Mouse (Mus musculus): ENCODE results near the gene Kif12. TPM values are rescaled to one million over a fixed set of nuclear protein-coding genes. Genes with fewer than 3 reads are reported as not detected.

The Kif12 gene
- total RNA-seq, 1 experiment from 2014 or later: not detected

GRCm38 (mm10) chr4:63165636-63166035, 6.3 kb downstream of the Kif12 start:
- ATAC-seq (replicated peaks; ENCODE audit: low read depth, poor library complexity, severe bottlenecking): no peak

GRCm38 (mm10) chr4:63158961-63159592, 12.9 kb downstream of the Kif12 start:
- ATAC-seq (replicated peaks; ENCODE audit: low read depth, poor library complexity, severe bottlenecking): peak; percentile 96

GRCm38 (mm10) chr4:63158192-63158591, 13.7 kb downstream of the Kif12 start:
- no peak for ATAC-seq (replicated peaks; ENCODE audit: low read depth, poor library complexity, severe bottlenecking)

GRCm38 (mm10) chr4:63156726-63157634, 15.0 kb downstream of the Kif12 start:
- no peak for ATAC-seq (replicated peaks; ENCODE audit: low read depth, poor library complexity, severe bottlenecking)

GRCm38 (mm10) chr4:63155596-63155995, 16.3 kb downstream of the Kif12 start:
- ATAC-seq (replicated peaks; ENCODE audit: low read depth, poor library complexity, severe bottlenecking): no peak

GRCm38 (mm10) chr4:63154699-63155098, 17.2 kb downstream of the Kif12 start, which contains the start of gene Ambp:
Gene Ambp (minus strand): TSS chr4:63154799.
- ATAC-seq (replicated peaks; ENCODE audit: low read depth, poor library complexity, severe bottlenecking): no peak

- ATAC-seq (replicated peaks; ENCODE audit: low read depth, poor library complexity, severe bottlenecking): no peak
These were observed 17.9 kb downstream of the Kif12 start for GRCm38 (mm10) chr4:63154028-63154427.

- ATAC-seq (replicated peaks; ENCODE audit: low read depth, poor library complexity, severe bottlenecking): peak; percentile 90
These were observed 20.8 kb downstream of the Kif12 start for GRCm38 (mm10) chr4:63151127-63151526.

- ATAC-seq (replicated peaks; ENCODE audit: low read depth, poor library complexity, severe bottlenecking): no peak
These were observed 24.7 kb downstream of the Kif12 start for GRCm38 (mm10) chr4:63147268-63147667.

- no peak for ATAC-seq (replicated peaks; ENCODE audit: low read depth, poor library complexity, severe bottlenecking)
These were observed 41.9 kb downstream of the Kif12 start for GRCm38 (mm10) chr4:63129891-63130624.

GRCm38 (mm10) chr4:63124861-63125466, 47.0 kb downstream of the Kif12 start:
- ATAC-seq (replicated peaks; ENCODE audit: low read depth, poor library complexity, severe bottlenecking): no peak

- ATAC-seq (replicated peaks; ENCODE audit: low read depth, poor library complexity, severe bottlenecking): peak; percentile 85
These were observed 53.1 kb downstream of the Kif12 start for GRCm38 (mm10) chr4:63118639-63119437.

Other genes starting within 250 kb of the Kif12 start
- gene Zfp618, start 206.6 kb downstream of the Kif12 start, total RNA-seq (2017): 0.32 and 1.2 TPM in 2 replicates
- gene Ambp, start 17.3 kb downstream of the Kif12 start, total RNA-seq (2017): not detected in 2 replicates
- 0.23 TPM in 1 of 2 replicates, not detected in the other for gene Col27a1, start 41.9 kb upstream of the Kif12 start, total RNA-seq (2017)
- 2.6 TPM in 1 of 2 replicates, not detected in the other for gene Orm1, start 172.4 kb upstream of the Kif12 start, total RNA-seq (2017)
- gene Orm3, start 184.0 kb upstream of the Kif12 start, total RNA-seq (2017): not detected in 2 replicates
- not detected in 2 replicates for gene Orm2, start 190.3 kb upstream of the Kif12 start, total RNA-seq (2017)
- gene Akna, start 231.2 kb upstream of the Kif12 start, total RNA-seq (2017): 10.0 and 13.8 TPM in 2 replicates